Mouse (Mus musculus) CH12.LX (cell line): Measurements from ENCODE around the gene Pik3r2. TPM values are rescaled to one million over a fixed set of nuclear protein-coding genes. Genes with fewer than 3 reads are reported as not detected.

Source experiments
- DNase-seq: peaks from one replicate; pipeline ENCODE4 v3.0.0-alpha.2; 2013; ENCODE audit errors: extremely low read depth
- H3K27ac ChIP-seq: 2 replicates; pipeline ENCODE4 v1.5.1; 2012; ENCODE audit warnings: low read depth, mild to moderate bottlenecking, control low read depth, moderate library complexity; ENCODE audit not compliant: insufficient read depth
- H3K27me3 ChIP-seq: replicated peaks from 2 replicates; pipeline ENCODE3; 2012; ENCODE audit warnings: inconsistent platforms
- H3K36me3 ChIP-seq, 2 experiments: replicated peaks in 1 of 2; 2 replicates each; pipeline versions ENCODE3 to v1.6.1; 2012; ENCODE audit warnings: inconsistent platforms in 1 of 2, low read length in 1 of 2, mild to moderate bottlenecking in 1 of 2, mixed read lengths in 1 of 2, moderate library complexity in 1 of 2; ENCODE audit not compliant: control insufficient read depth in 1 of 2, insufficient read depth in 1 of 2
- H3K4me1 ChIP-seq, 2 experiments: 2 replicates each; pipeline ENCODE4 v1.6.1; 2012; ENCODE audit warnings: inconsistent platforms in 1 of 2, moderate library complexity in 1 of 2; ENCODE audit not compliant: insufficient read depth in 2 of 2, control insufficient read depth in 1 of 2
- H3K4me2 ChIP-seq: 2 replicates; pipeline ENCODE4 v1.6.1; 2012; ENCODE audit warnings: low read depth, mild to moderate bottlenecking, control low read depth; ENCODE audit not compliant: poor library complexity, insufficient read depth, severe bottlenecking
- H3K4me3 ChIP-seq, 3 experiments: fragments of 150-350 bp in 1 of 3; sonication (generic) in 1 of 3; replicated peaks in 1 of 3; 2 replicates each; pipeline versions ENCODE3 to v1.5.1; 2011 to 2012; ENCODE audit warnings: low read depth in 2 of 3, low read length in 2 of 3, mild to moderate bottlenecking in 2 of 3, moderate library complexity in 2 of 3, control low read depth in 1 of 3, improper control_type of control experiment in 1 of 3, inconsistent platforms in 1 of 3, mixed read lengths in 1 of 3; ENCODE audit not compliant: poor library complexity in 1 of 3
- H3K79me2 ChIP-seq: replicated peaks from 2 replicates; pipeline ENCODE4 v1.6.1; 2012; ENCODE audit warnings: mild to moderate bottlenecking, moderate library complexity; ENCODE audit not compliant: control insufficient read depth, poor library complexity, insufficient read depth, severe bottlenecking; ENCODE audit errors: extremely low read depth
- H3K9ac ChIP-seq: 2 replicates; pipeline ENCODE4 v1.6.1; 2012; ENCODE audit warnings: low read depth, mild to moderate bottlenecking, control low read depth, moderate library complexity; ENCODE audit not compliant: insufficient read depth
- H3K9me3 ChIP-seq: replicated peaks from 2 replicates; pipeline ENCODE3; 2012; ENCODE audit warnings: low read length, inconsistent platforms, mixed read lengths
- CTCF ChIP-seq, 2 experiments: IDR thresholded peaks in 1 of 2; conservative IDR thresholded peaks in 1 of 2; 2 replicates each; pipeline ENCODE4 v1.5.1; 2011 to 2012; ENCODE audit warnings: low read depth in 2 of 2, low read length in 2 of 2, improper control_type of control experiment in 1 of 2, inconsistent platforms in 1 of 2, mild to moderate bottlenecking in 1 of 2, moderate library complexity in 1 of 2
- ETS1 ChIP-seq: conservative IDR thresholded peaks from 2 replicates; pipeline ENCODE4 v1.6.1; 2012; ENCODE audit warnings: low read depth, mild to moderate bottlenecking, inconsistent platforms, low read length, improper control_type of control experiment, moderate library complexity
- IRF4 ChIP-seq: IDR thresholded peaks from 2 replicates; pipeline ENCODE4 v1.6.1; 2014; ENCODE audit warnings: low read depth, mild to moderate bottlenecking, inconsistent platforms, low read length, improper control_type of control experiment
- MAFK ChIP-seq: IDR thresholded peaks from 2 replicates; pipeline ENCODE4 v1.6.1; 2011; ENCODE audit warnings: low read length, improper control_type of control experiment; ENCODE audit not compliant: insufficient replicate concordance
- NRF1 ChIP-seq: IDR thresholded peaks from 2 replicates; pipeline ENCODE4 v1.6.1; 2014; ENCODE audit warnings: low read depth, mild to moderate bottlenecking, inconsistent platforms, low read length, improper control_type of control experiment, moderate library complexity
- POLR2A ChIP-seq: IDR thresholded peaks from 2 replicates; pipeline ENCODE4 v1.6.1; 2011; ENCODE audit warnings: low read depth, mild to moderate bottlenecking, improper control_type of control experiment, low read length
- RAD21 ChIP-seq: IDR thresholded peaks from 2 replicates; pipeline ENCODE4 v1.6.1; 2011; ENCODE audit warnings: low read depth, mild to moderate bottlenecking, low read length, improper control_type of control experiment, moderate library complexity
- SIN3A ChIP-seq: IDR thresholded peaks from 2 replicates; pipeline ENCODE4 v1.6.1; 2012; ENCODE audit warnings: low read length, improper control_type of control experiment, inconsistent platforms
- SMC3 ChIP-seq: IDR thresholded peaks from 2 replicates; pipeline ENCODE4 v1.6.1; 2011; ENCODE audit warnings: low read depth, low read length, improper control_type of control experiment
- dilution Hi-C: fragments of 300-500 bp; cut with MboI; formaldehyde crosslinking; loops from 2 replicates; pipeline ENCODE4 v1.14.3; 2020; ENCODE audit warnings: low sequenced_read_pairs; ENCODE audit not compliant: extremely low pct_unique_long_range_greater_than_20kb, extremely low pct_ligation_motif_present
- in situ Hi-C: fragments of 300-500 bp; cut with MboI; formaldehyde crosslinking; loops from 3 replicates; pipeline ENCODE4 v1.14.3; 2019; ENCODE audit warnings: low sequenced_read_pairs, low pct_ligation_motif_present, low pct_unique_long_range_greater_than_20kb, mixed read lengths
- polyA plus RNA-seq: library from polyadenylated mRNA; unstranded; fragments of >175 nt; gene quantifications from 2 replicates; pipeline ENCODE4 v1.2.1, GENCODE M21; 2012; ENCODE audit warnings: low read depth; ENCODE audit not compliant: insufficient read length
- total RNA-seq, 2 experiments: library from RNA; depleted of rRNA; stranded (reverse); fragments of 300-350 nt in 1 of 2; fragments of >200 nt in 1 of 2; gene quantifications; 2 replicates each; pipeline ENCODE4 v1.2.3; 2012 to 2014

Gene Pik3r2
- total and polyA plus RNA-seq, 3 experiments: 13.8 to 45.9 (median 25.8) TPM

- DNase-seq: peak; percentile 90
- peaks cover 0 to 1% of the 10 kb centered on the region in 2 experiments for H3K36me3 ChIP-seq
- no peaks in the 10 kb centered on the region for H3K79me2 ChIP-seq
- peak overlapping the region; percentile 60 for H3K4me2 ChIP-seq
- no peaks in the 10 kb centered on the region for H3K9me3 ChIP-seq
- peak overlapping the region; percentile 34 to 45 (median 40) for H3K4me3 ChIP-seq
- in situ Hi-C loops: no loop called here
- no peak overlapping the region for H3K27ac ChIP-seq
- TF ChIP-seq SIN3A (no peak), IRF4 (no peak), NRF1 (peak; percentile 58; the same call in 1 of the 2 replicates), ETS1 (no peak)
- H3K27me3 ChIP-seq: peaks cover 41% of the 10 kb centered on the region
- dilution Hi-C loops: no loop called here
- peaks cover 13 to 28% of the 10 kb centered on the region in 2 experiments for H3K4me1 ChIP-seq
- peak overlapping the region; percentile 11; the same call in 1 of the 2 replicates for H3K9ac ChIP-seq
Observed at GRCm38 (mm10) chr8:70797081-70798070, 20.9 kb upstream of the Pik3r2 start.

GRCm38 (mm10) chr8:70796403-70797080 lies 20.0 kb upstream of the Pik3r2 start:
- dilution Hi-C loops: no loop called here
- Histone ChIP-seq H3K9ac (no peak overlapping the region), H3K4me1 (peaks cover 13 to 28% of the 10 kb centered on the region in 2 experiments), H3K4me2 (peak overlapping the region; percentile 60), H3K9me3 (no peaks in the 10 kb centered on the region), H3K79me2 (no peaks in the 10 kb centered on the region), H3K27me3 (peaks cover 39% of the 10 kb centered on the region), H3K36me3 (peaks cover 0 to 1% of the 10 kb centered on the region in 2 experiments), H3K27ac (no peak overlapping the region), H3K4me3 (peak overlapping the region in 1 of 3 experiments; percentile 40)
- DNase-seq: no peak
- in situ Hi-C loops: no loop called here
- TF ChIP-seq NRF1 (0 out of 2 replicates have a peak, but pooled peaks have one; percentile 17), POLR2A (no peak)

- Histone ChIP-seq H3K9ac (no peak overlapping the region), H3K36me3 (peaks cover 0 to 6% of the 10 kb centered on the region in 2 experiments), H3K27ac (no peak overlapping the region), H3K4me2 (no peak overlapping the region), H3K9me3 (no peaks in the 10 kb centered on the region), H3K4me3 (no peak overlapping the region), H3K4me1 (peaks cover 20 to 38% of the 10 kb centered on the region in 2 experiments), H3K27me3 (peaks cover 39% of the 10 kb centered on the region), H3K79me2 (peaks cover 4% of the 10 kb centered on the region; the same call in 1 of the 2 replicates)
- TF ChIP-seq SMC3 (peak; percentile 47), RAD21 (peak; percentile 27), MAFK (no peak), CTCF (conservative IDR thresholded peaks at IDR 0.05 in 1 of 2, IDR thresholded peaks at IDR 0.05 in 1 of 2; ENCODE audit: low read depth in 2 of 2, low read length in 2 of 2) (peak in 1 of 2 experiments; percentile 43; a peak in 2 of 4 replicates)
- in situ Hi-C loops: no loop called here
- DNase-seq: no peak
- dilution Hi-C loops: no loop called here
Observed at GRCm38 (mm10) chr8:70795370-70795769, 18.9 kb upstream of the Pik3r2 start.
